Mouse (Mus musculus): ENCODE results near the gene Ifi208.

- TF ChIP-seq POLR2A (IDR thresholded peaks at IDR 0.05; ENCODE audit: control insufficient read depth, extremely low read depth, insufficient read depth, low read length, poor library complexity) (no peak), CTCF (IDR thresholded peaks at IDR 0.05; ENCODE audit: borderline replicate concordance, control insufficient read depth, extremely low read depth, insufficient read depth, low read length, poor library complexity) (no peak)
Observed at GRCm38 (mm10) chr1:173633969-173634645, 39.4 kb upstream of the Ifi208 start.
